In the genomic region with DNA sequence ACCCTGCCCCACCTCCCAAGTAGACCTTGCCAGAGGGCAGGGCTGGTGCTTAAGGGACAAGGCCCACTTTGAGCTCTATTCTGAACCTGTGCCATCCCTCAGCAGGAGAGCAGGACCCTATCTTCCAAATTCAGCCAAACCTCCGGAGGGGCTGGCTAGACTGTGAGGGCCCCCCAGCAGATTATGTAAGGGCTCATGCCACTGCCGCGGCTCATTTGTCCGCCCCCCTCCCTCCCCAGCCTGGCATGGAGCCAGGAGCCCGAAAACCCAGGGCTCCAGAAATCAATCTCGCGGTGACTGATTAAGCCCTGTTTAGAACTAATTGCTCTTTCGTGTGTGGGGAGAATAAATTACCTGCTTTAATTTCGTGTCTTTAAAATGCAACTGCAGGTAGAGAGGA, we compare ENCODE assay signal across 17 mouse cellular contexts. TPM values are rescaled to one million over a fixed set of nuclear protein-coding genes. Genes with fewer than 3 reads are reported as not detected.
DNase-seq lines count a peak whose midpoint lies in the region; ATAC-seq and TF ChIP-seq lines count a peak whose summit lies in the region.
"Had no signal": no experiment of that assay in that cellular context is flagged by ENCODE, and none has a peak within 500 bp of the region (broad histone marks: within the 10 kb centered on the region; RNA-seq: fewer than 3 reads in every experiment).

No protein-coding gene starts in this region.

- H3K4me3 ChIP-seq in hindbrain, embryonic 12.5 days = no peak overlapping the region
- H3K4me3 ChIP-seq in hindbrain, embryonic 10.5 days = no peak overlapping the region
- H3K4me3 ChIP-seq in cerebellum, adult 2 months (replicated peaks; ENCODE audit: insufficient read depth, low read depth, low read length) = no peak overlapping the region
- H3K4me3 ChIP-seq: myocyte had no signal

- H3K36me3 ChIP-seq in hindbrain, embryonic 12.5 days = no peaks in the 10 kb centered on the region
- H3K36me3 ChIP-seq in hindbrain, embryonic 10.5 days = no peaks in the 10 kb centered on the region
- H3K36me3 ChIP-seq: G1E; intestine, embryonic 15.5 days had no signal

- TF ChIP-seq POLR2A in cerebellum, adult 2 months (IDR thresholded peaks at IDR 0.05; ENCODE audit: borderline replicate concordance, insufficient read depth, low read length) = no peak

- 0 out of 2 replicates have a peak overlapping the region, but pooled peaks have one; percentile 13 for H3K4me2 ChIP-seq in hindbrain, embryonic 12.5 days (replicated peaks)

- H3K27me3 ChIP-seq in hindbrain, embryonic 12.5 days = peaks cover 86% of the 10 kb centered on the region
- peaks cover 98% of the 10 kb centered on the region for H3K27me3 ChIP-seq in hindbrain, embryonic 10.5 days (ENCODE audit: insufficient read depth, poor library complexity, severe bottlenecking)
- peaks cover 6% of the 10 kb centered on the region; the same call in 1 of the 2 replicates for H3K27me3 ChIP-seq in cerebellum, adult 2 months (ENCODE audit: control insufficient read depth, insufficient read depth, low read length)

- H3K27ac ChIP-seq in hindbrain, embryonic 12.5 days = no peak overlapping the region
- H3K27ac ChIP-seq in hindbrain, embryonic 10.5 days = no peak overlapping the region
- H3K27ac ChIP-seq in cerebellum, adult 2 months (ENCODE audit: insufficient read depth, low read length) = no peak overlapping the region
- H3K27ac ChIP-seq: intestine, embryonic 15.5 days had no signal

- ATAC-seq in hindbrain, embryonic 12.5 days (ENCODE audit: low FRiP score) = 0 out of 2 replicates have a peak, but pooled peaks have one; percentile 0

- peaks cover 51% of the 10 kb centered on the region for H3K4me1 ChIP-seq in hindbrain, embryonic 12.5 days
- H3K4me1 ChIP-seq in hindbrain, embryonic 10.5 days (replicated peaks) = peaks cover 38% of the 10 kb centered on the region
- H3K4me1 ChIP-seq in cerebellum, adult 2 months (ENCODE audit: control insufficient read depth, insufficient read depth, low read length) = no peaks in the 10 kb centered on the region

- no peak overlapping the region for H3K9ac ChIP-seq in hindbrain, embryonic 12.5 days
- H3K9ac ChIP-seq: lung, embryonic 14.5 days had no signal

- no peak for TF ChIP-seq CTCF in cerebellum, adult 2 months (IDR thresholded peaks at IDR 0.05; ENCODE audit: borderline replicate concordance, insufficient read depth, low read depth, low read length)

- H3K9me3 ChIP-seq in hindbrain, embryonic 12.5 days (replicated peaks) = no peaks in the 10 kb centered on the region
- H3K9me3 ChIP-seq in hindbrain, embryonic 10.5 days = no peaks in the 10 kb centered on the region
- H3K9me3 ChIP-seq: intestine, embryonic 15.5 days had no signal

- DNase-seq in hindbrain, embryonic 10.5 days (ENCODE audit: low spot score) = no peak
- peak; percentile 58 for DNase-seq in retina, postnatal 1 day
- DNase-seq in retina, embryonic 14.5 days (ENCODE audit: low spot score) = no peak
- peak; percentile 37 for DNase-seq in kidney, postnatal 14 days
- DNase-seq in spleen, adult 12 weeks (ENCODE audit: low spot score) = no peak
- no peak for DNase-seq in spleen, postnatal 14 days (ENCODE audit: low spot score in 2 of 2)
- DNase-seq in cerebellum, adult 2 months = no peak
- DNase-seq: B cell, adult 2 months; cerebellum, adult 18-20 months; heart, adult 11 months; liver; thymus, postnatal 14 days had no signal

- WGBS in hindbrain, embryonic 12.5 days = 11% methylated on average over 9 of the region's 9 CpGs
- 22% methylated on average over 9 of the region's 9 CpGs for WGBS in hindbrain, embryonic 10.5 days
- WGBS in cerebellum, adult 2 months = 12% methylated on average over 9 of the region's 9 CpGs

RNA-seq across cellular contexts. Expression of a gene that starts 17.7 kb away (rescaled TPM):
- polyA plus RNA-seq in hindbrain, embryonic 12.5 days (2016; fragmentation: Nextera tagmentation; extraction: Ambion mirVana) = 0.48 and 0.90 TPM in 2 replicates
- 0.20 and 0.25 TPM in 2 replicates for polyA plus RNA-seq in hindbrain, embryonic 10.5 days (2016; fragmentation: Nextera tagmentation; extraction: Ambion mirVana)
- 1.9 and 2.0 TPM in 2 replicates for polyA plus RNA-seq in cerebellum, adult 2 months (2012; rRNA removed)
- polyA plus RNA-seq: G1E had no signal

Comparison
In these comparisons a context has a peak if more than half of its experiments do, and no peak if none do; other contexts are left out.
1. DNase-seq: peak in retina, postnatal 1 day (single experiment) and kidney, postnatal 14 days (single experiment); none in hindbrain, embryonic 10.5 days (single experiment), retina, embryonic 14.5 days (single experiment), spleen, adult 12 weeks (single experiment), spleen, postnatal 14 days (0 of 2) and cerebellum, adult 2 months (0 of 2).